Mouse (Mus musculus) embryonic facial prominence, embryonic 14.5 days (tissue): ENCODE results near the gene Dmac2. TPM values are rescaled to one million over a fixed set of nuclear protein-coding genes. Genes with fewer than 3 reads are reported as not detected.

Experiments
- ATAC-seq: fragments of 200-750 bp; cut with Nextera tagmentation; 2 replicates; pipeline ENCODE4 v1.8.0; 2017; ENCODE audit warnings: low read depth, moderate number of reproducible peaks, moderate TSS enrichment
- DNase-seq: peaks from one replicate; pipeline ENCODE4 v3.0.0-alpha.2; 2015; ENCODE audit warnings: low spot score
- H3K27ac ChIP-seq: fragments of 300-500 bp; sonication (generic); replicated peaks from 2 replicates; pipeline ENCODE4 v1.5.1; 2014; ENCODE audit warnings: low read depth, mild to moderate bottlenecking, low read length, moderate library complexity
- H3K27me3 ChIP-seq: fragments of 300-500 bp; sonication (generic); replicated peaks from 2 replicates; pipeline ENCODE4 v1.6.1; 2014; ENCODE audit warnings: low read length; ENCODE audit not compliant: control insufficient read depth, insufficient read depth
- H3K36me3 ChIP-seq: fragments of 300-500 bp; sonication (generic); 2 replicates; pipeline ENCODE4 v1.6.1; 2014; ENCODE audit warnings: low read length, mixed read lengths; ENCODE audit not compliant: control insufficient read depth, insufficient read depth
- H3K4me1 ChIP-seq: fragments of 300-500 bp; sonication (generic); 2 replicates; pipeline ENCODE4 v1.6.1; 2014; ENCODE audit warnings: antibody characterized with exemption, low read length; ENCODE audit not compliant: control insufficient read depth, insufficient read depth
- H3K4me2 ChIP-seq: fragments of 300-500 bp; sonication (generic); 2 replicates; pipeline ENCODE4 v1.6.1; 2014; ENCODE audit warnings: low read depth, mild to moderate bottlenecking, low read length, moderate library complexity, mixed read lengths
- H3K4me3 ChIP-seq: fragments of 300-500 bp; sonication (generic); 2 replicates; pipeline ENCODE4 v1.5.1; 2014; ENCODE audit warnings: low read depth, mild to moderate bottlenecking, low read length
- H3K9ac ChIP-seq: fragments of 300-500 bp; sonication (generic); 2 replicates; pipeline ENCODE4 v1.6.1; 2014; ENCODE audit warnings: low read depth, mild to moderate bottlenecking, low read length, moderate library complexity, mixed read lengths
- H3K9me3 ChIP-seq: fragments of 300-500 bp; sonication (generic); 2 replicates; pipeline ENCODE4 v1.6.1; 2016; ENCODE audit warnings: low read length; ENCODE audit not compliant: control insufficient read depth
- WGBS: fragments of 180-500 bp; shearing (Covaris S2); extraction: QIAGEN DNeasy Blood & Tissue Kit; methylation state at CpG from one replicate; pipeline ENCODE4 v1.1.7; 2014; 5-methylcytosine and 5-hydroxymethylcytosine counted together
- polyA plus RNA-seq: library from polyadenylated mRNA; unstranded; fragments of >200 nt; fragmentation: Nextera tagmentation; extraction: Ambion mirVana; gene quantifications from 2 replicates; pipeline ENCODE4 v1.2.1, GENCODE M21; 2014

Gene Dmac2
- polyA plus RNA-seq, 1 experiment from 2014 or later, result 30.3 TPM

DNA sequence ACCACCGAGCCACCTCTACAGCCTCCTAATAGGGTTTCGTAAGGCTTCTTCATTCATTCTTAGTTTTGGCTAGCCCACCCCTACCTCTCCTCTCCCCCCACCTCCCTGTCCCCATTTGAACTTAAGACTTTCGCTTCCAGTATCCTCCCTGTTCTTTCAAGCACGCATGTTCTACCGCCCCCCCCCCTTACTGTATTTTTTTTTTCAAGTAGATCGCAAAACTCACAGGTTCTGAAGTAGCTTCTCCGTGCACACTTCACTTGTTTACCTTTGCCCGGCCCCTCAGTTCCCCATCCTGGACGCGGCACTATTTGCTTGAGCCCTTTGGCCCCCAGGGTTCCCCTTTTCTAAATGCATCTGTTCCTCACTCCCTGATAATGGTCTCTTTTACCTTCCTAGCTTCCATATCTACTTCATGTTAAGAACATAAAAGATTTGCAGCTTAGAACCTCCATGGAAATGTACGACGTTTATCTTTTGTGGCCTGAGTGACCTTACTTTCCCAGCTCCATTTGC is 33.1 kb downstream of the Dmac2 start:
- no peak overlapping the region for H3K27ac ChIP-seq
- DNase-seq (no peak), ATAC-seq (no peak)
- H3K27me3 ChIP-seq, result no peaks in the 10 kb centered on the region
- no peaks in the 10 kb centered on the region; the same call in 1 of the 2 replicates for H3K36me3 ChIP-seq
- H3K4me2 ChIP-seq, result no peak overlapping the region
- no peak overlapping the region for H3K9ac ChIP-seq
- H3K9me3 ChIP-seq, result no peaks in the 10 kb centered on the region
- H3K4me1 ChIP-seq, result peaks cover 2% of the 10 kb centered on the region
- 88% methylated on average over 12 of the region's 12 CpGs for WGBS
- H3K4me3 ChIP-seq, result no peak overlapping the region

DNA sequence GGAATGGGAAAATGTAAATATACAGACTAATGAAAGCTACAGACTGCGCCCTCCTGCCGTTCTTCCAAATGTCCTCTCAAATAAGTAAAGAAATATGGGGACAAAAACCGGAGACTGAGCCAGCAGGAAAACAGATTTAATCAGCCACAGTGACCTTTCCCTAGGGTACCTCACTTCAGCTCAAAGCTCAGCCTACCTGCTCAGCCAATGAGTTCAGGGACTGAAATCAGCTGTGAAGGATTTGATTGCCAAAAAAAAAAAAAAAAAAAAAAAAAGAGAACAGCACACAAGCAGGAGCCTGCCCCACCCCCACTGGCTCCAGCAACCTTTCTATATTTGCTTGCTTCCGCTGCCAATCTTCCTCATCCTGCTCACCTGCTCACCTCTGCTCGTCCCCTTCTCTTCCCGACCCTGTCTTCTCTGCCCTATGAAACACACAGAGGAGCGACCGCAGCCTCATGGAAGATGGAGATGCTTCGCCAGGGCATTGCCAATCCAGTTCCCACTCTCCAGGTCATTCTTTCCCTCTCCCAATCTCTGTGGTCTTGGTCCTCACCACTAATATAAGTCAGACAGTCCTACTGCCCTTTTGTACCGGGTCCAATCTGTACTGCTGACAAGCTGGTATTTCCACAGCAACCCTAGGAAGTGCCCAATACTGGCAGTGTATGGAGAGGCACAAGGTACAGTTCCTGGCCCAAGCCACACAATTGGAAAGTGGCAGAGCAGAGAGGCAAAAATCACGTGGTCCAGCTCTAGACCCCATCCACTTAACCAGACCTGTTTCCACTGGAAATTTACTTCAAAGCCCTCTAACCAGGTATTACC is 36.6 kb downstream of the Dmac2 start:
- H3K9ac ChIP-seq, result no peak overlapping the region
- no peaks in the 10 kb centered on the region for H3K27me3 ChIP-seq
- no peak overlapping the region for H3K4me2 ChIP-seq
- H3K36me3 ChIP-seq, result no peaks in the 10 kb centered on the region; the same call in 1 of the 2 replicates
- peaks cover 8% of the 10 kb centered on the region for H3K4me1 ChIP-seq
- H3K4me3 ChIP-seq, result no peak overlapping the region
- ATAC-seq (no peak), DNase-seq (no peak)
- H3K9me3 ChIP-seq, result no peaks in the 10 kb centered on the region
- WGBS, result 76% methylated on average over 11 of the region's 11 CpGs
- no peak overlapping the region for H3K27ac ChIP-seq

DNA sequence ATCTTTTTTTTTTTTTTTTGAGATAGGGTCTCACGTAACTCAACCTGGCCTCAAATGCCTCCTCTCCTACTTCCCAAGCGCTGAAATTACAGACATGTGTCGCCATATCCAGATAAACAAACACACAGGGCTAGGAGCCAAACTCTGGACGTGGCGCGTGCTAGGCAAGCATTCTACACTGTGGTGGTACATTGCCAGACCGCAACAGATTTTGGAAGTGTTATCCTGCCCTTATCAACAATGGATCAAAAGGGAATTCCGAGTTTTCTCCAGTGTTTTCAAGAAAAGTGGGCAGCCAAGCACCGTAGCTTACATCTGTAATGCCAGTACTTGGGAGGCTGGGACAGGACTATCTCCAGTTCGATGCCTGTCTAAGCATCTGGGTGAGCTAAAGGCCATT is 38.6 kb downstream of the Dmac2 start:
- ATAC-seq, result no peak
- H3K27me3 ChIP-seq, result no peaks in the 10 kb centered on the region
- peaks cover 8% of the 10 kb centered on the region for H3K4me1 ChIP-seq
- no peak overlapping the region for H3K27ac ChIP-seq
- DNase-seq, result no peak
- H3K4me3 ChIP-seq, result peak overlapping the region; percentile 63
- no peaks in the 10 kb centered on the region for H3K9me3 ChIP-seq
- H3K4me2 ChIP-seq, result peak overlapping the region; percentile 65
- peaks cover 2% of the 10 kb centered on the region; the same call in 1 of the 2 replicates for H3K36me3 ChIP-seq
- 29% methylated on average over 10 of the region's 10 CpGs for WGBS
- peak overlapping the region; percentile 77 for H3K9ac ChIP-seq

DNA sequence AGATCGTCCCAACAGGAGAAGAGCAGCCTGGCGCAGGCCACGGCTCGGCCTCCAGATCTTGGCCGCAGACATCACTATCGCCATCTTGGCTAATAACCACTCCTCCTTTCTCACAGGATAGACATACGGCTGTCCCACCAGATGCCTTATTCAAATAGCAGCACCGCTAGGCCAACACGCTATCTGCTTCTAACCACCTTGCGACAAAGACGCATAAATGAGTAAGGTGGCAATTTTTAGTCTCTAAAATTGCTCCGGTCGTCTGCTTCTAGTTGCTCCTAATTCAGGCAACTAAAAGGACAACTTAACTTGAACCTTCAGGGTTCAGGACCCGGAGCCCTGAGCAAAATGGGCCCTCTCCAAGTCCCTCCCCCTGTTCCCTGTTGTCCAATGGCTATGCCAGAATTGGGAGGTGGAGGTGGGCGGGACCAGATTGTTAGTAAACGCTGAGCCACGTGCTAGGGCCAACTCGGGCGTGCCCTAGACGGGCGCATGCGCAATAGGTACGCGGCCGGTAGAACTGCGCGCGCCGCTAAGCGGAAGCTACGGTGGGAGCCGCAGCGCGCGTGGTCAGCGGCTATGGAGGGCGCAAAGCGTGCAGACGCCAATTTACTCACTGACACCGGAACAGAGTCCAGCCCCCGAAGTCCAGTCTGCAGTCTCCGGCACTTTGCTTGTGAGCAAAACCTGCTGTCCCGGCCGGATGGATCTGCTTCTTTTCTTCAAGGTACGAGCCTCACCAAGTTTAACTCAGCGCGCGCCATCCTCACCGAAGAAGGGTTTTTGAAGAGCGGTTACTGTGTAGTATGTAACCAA is 39.7 kb downstream of the Dmac2 start, which contains the start of the genes Bckdha and Exosc5:
Gene Bckdha (minus strand): TSS at position 325 of the 816 bp plus-strand sequence.
Gene Exosc5 (plus strand): TSS at position 508 of the 816 bp plus-strand sequence.
- WGBS, result under 1% methylated on average over 50 of the region's 50 CpGs
- Histone ChIP-seq H3K9me3 (no peaks in the 10 kb centered on the region), H3K27ac (peak within 1 kb of the TSS; percentile 71; the same call in 1 of the 2 replicates), H3K4me1 (peaks cover 8% of the 10 kb centered on the region), H3K27me3 (no peaks in the 10 kb centered on the region), H3K36me3 (peaks cover 13% of the 10 kb centered on the region; the same call in 1 of the 2 replicates), H3K4me2 (peak within 1 kb of the TSS; percentile 82), H3K4me3 (peak within 1 kb of the TSS; percentile 63), H3K9ac (peak within 1 kb of the TSS; percentile 77)
- peak; percentile 99 for ATAC-seq
- peak; percentile 100 for DNase-seq

DNA sequence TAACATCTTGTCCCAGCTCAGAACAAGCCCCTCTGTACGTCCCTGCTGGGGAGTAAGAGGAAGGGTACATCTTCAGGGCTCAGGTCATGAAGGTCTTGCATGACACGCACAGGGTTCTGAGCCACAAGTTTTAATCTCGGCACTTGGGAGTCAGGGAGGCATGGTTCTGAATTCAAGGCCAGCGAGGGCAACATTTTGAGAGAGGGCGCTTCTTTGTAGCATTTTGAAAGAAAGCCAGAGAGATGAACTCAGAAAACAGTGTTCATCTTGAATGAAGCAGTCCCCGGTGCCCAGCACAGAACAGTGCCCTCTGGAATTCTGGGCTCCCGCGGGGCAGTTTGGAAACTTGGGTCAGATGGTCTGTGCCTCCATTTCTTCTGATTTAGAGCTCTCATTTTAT is 47.2 kb downstream of the Dmac2 start:
- no peak overlapping the region for H3K27ac ChIP-seq
- WGBS, result 95% methylated on average over 8 of the region's 8 CpGs
- H3K27me3 ChIP-seq, result no peaks in the 10 kb centered on the region
- H3K4me2 ChIP-seq, result no peak overlapping the region
- no peaks in the 10 kb centered on the region for H3K9me3 ChIP-seq
- no peaks in the 10 kb centered on the region for H3K4me1 ChIP-seq
- no peak overlapping the region for H3K9ac ChIP-seq
- H3K36me3 ChIP-seq, result peaks cover 43% of the 10 kb centered on the region
- H3K4me3 ChIP-seq, result no peak overlapping the region
- DNase-seq (no peak), ATAC-seq (no peak)

DNA sequence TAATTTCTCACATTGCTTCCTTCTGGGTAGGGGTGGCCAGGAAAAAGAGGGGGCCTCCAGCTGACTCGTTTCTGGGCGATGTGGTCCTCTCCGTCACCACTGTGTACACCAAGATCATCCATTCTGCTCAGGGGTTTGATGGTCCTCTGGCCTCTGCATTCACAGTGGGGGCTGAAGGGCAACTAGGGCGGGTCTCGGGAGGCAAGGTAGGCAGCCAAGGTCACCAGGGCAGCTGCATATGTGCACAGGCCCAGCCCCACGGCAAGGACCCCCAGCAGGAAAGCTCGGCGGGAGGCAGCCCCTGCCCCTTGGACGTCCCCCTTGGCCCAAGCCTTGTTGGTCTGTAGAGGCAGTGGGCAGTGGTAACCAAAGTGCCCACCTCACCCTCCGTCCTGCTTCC is 49.9 kb downstream of the Dmac2 start:
- H3K9me3 ChIP-seq, result no peaks in the 10 kb centered on the region
- H3K27ac ChIP-seq, result no peak overlapping the region
- H3K9ac ChIP-seq, result no peak overlapping the region
- H3K36me3 ChIP-seq, result peaks cover 27% of the 10 kb centered on the region
- H3K4me3 ChIP-seq, result no peak overlapping the region
- DNase-seq, result no peak
- no peaks in the 10 kb centered on the region for H3K4me1 ChIP-seq
- H3K27me3 ChIP-seq, result peaks cover 12% of the 10 kb centered on the region
- WGBS, result 91% methylated on average over 6 of the region's 10 CpGs
- H3K4me2 ChIP-seq, result no peak overlapping the region
- ATAC-seq, result no peak

DNA sequence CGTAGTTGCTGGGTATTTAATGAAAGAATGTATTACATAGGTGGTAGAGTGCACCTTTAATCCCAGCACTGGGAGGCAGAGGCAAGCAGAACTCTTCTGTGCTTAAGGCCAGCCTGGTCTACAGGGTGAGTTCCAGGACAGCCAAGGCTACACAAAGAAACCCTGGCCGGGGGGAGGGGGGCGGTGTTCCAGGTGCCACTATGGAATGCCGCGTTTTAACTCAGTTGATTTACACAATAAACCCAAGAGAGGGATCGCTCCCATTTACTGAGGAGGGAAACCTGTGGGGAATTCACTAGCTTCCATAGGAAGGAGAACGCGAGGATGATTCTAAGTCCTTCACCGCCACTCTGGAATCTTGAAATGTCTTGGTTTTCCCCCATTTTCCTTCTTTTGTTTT is 50.4 kb downstream of the Dmac2 start:
- DNase-seq (no peak), ATAC-seq (no peak)
- H3K4me1 ChIP-seq, result no peaks in the 10 kb centered on the region
- no peak overlapping the region for H3K4me3 ChIP-seq
- no peak overlapping the region for H3K4me2 ChIP-seq
- no peak overlapping the region for H3K9ac ChIP-seq
- no peak overlapping the region for H3K27ac ChIP-seq
- 76% methylated on average over 9 of the region's 9 CpGs for WGBS
- H3K9me3 ChIP-seq, result no peaks in the 10 kb centered on the region
- H3K27me3 ChIP-seq, result peaks cover 17% of the 10 kb centered on the region
- H3K36me3 ChIP-seq, result peaks cover 22% of the 10 kb centered on the region

DNA sequence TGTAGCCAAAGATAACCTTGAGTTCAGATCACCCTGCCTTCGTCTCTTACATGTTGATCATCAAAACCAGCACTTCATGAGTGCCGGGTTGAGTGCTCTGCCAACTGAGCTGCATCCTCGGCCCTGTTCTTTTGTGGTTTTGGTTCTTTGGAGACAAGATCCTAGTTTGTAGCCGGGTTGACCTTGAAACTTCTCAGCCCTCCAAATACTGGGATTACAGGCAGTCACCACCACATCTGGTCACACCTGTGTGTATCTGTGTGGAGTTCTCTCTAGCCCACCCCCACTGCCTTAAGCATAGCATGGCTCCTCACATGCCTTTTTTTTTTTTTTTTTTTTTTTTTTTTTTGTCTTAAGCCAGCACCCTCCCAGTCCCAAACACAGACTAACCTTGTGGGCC is 50.9 kb downstream of the Dmac2 start:
- Histone ChIP-seq H3K36me3 (peaks cover 18% of the 10 kb centered on the region), H3K27me3 (peaks cover 22% of the 10 kb centered on the region), H3K4me2 (no peak overlapping the region), H3K4me3 (no peak overlapping the region), H3K9ac (no peak overlapping the region), H3K27ac (no peak overlapping the region), H3K9me3 (no peaks in the 10 kb centered on the region), H3K4me1 (no peaks in the 10 kb centered on the region)
- ATAC-seq, result no peak
- 87% methylated on average over 4 of the region's 4 CpGs for WGBS
- no peak for DNase-seq
